Mouse (Mus musculus): ENCODE measurements around the gene Dnah3. TPM values are rescaled to one million over a fixed set of nuclear protein-coding genes. Genes with fewer than 3 reads are reported as not detected.

Gene Dnah3
- polyA plus RNA-seq (2012) = not detected in 2 replicates

GRCm38 (mm10) chr7:120095180-120095579, at the start of gene Dnah3:
TSS of gene Dnah3 (minus strand) at chr7:120095280.

GRCm38 (mm10) chr7:120102164-120102972, 7.3 kb upstream of the Dnah3 start, which contains the start of gene Tmem159:
TSS of gene Tmem159 (plus strand) at chr7:120102353.

GRCm38 (mm10) chr7:119895639-119896512, 199.2 kb downstream of the Dnah3 start, which contains the start of the genes Lyrm1 and Dcun1d3:
TSS of gene Lyrm1 (plus strand) at chr7:119895861.
TSS of gene Dcun1d3 (minus strand) at chr7:119896298.

Other genes with a start within 250 kb of the Dnah3 start
- gene Lyrm1, start 199.4 kb downstream of the Dnah3 start, polyA plus RNA-seq (2012) = 1.9 and 2.0 TPM in 2 replicates
- 2.6 and 5.4 TPM in 2 replicates for gene Dcun1d3, start 199.0 kb downstream of the Dnah3 start, polyA plus RNA-seq (2012)
- 8.5 and 8.6 TPM in 2 replicates for gene Tmem159, start 7.1 kb upstream of the Dnah3 start, polyA plus RNA-seq (2012)
- gene Zp2, start 50.0 kb upstream of the Dnah3 start, polyA plus RNA-seq (2012) = not detected in 2 replicates
- gene Anks4b, start 78.6 kb upstream of the Dnah3 start, polyA plus RNA-seq (2012) = not detected in 2 replicates
- gene Crym, start 106.8 kb upstream of the Dnah3 start, polyA plus RNA-seq (2012) = not detected in 2 replicates
- gene Abca14, start 108.7 kb upstream of the Dnah3 start, polyA plus RNA-seq (2012) = not detected in 2 replicates
- not detected in 2 replicates for gene Abca15, start 233.4 kb upstream of the Dnah3 start, polyA plus RNA-seq (2012)